Mouse (Mus musculus) frontal cortex, postnatal 10 days (tissue): ENCODE data around the gene Pole3.

Experiments
- DNase-seq, 2 experiments: peaks; one replicate each; pipeline ENCODE4 v3.0.0; 2022; ENCODE audit warnings: low spot score in 2 of 2, mixed read lengths in 1 of 2

The Pole3 gene

GRCm38 (mm10) chr4:62524651-62525488 is at the start of gene Pole3, which contains the start of gene 4933430I17Rik:
Gene Pole3 (minus strand): TSS chr4:62525068.
Gene 4933430I17Rik (plus strand): TSS chr4:62525369.
- DNase-seq, result peak; percentile 95 to 96

GRCm38 (mm10) chr4:62570029-62570428 is 45.2 kb upstream of the Pole3 start:
- no peak for DNase-seq

GRCm38 (mm10) chr4:62569603-62570002 is 44.7 kb upstream of the Pole3 start:
- no peak for DNase-seq

- no peak for DNase-seq
These were observed 43.5 kb upstream of the Pole3 start for GRCm38 (mm10) chr4:62568359-62568758.

GRCm38 (mm10) chr4:62567696-62568095 is 42.8 kb upstream of the Pole3 start:
- no peak for DNase-seq

GRCm38 (mm10) chr4:62566530-62566929 is 41.7 kb upstream of the Pole3 start:
- no peak for DNase-seq

- DNase-seq, result no peak
These were observed 37.1 kb upstream of the Pole3 start for GRCm38 (mm10) chr4:62562006-62562405.

GRCm38 (mm10) chr4:62561630-62562001 is 36.7 kb upstream of the Pole3 start:
- DNase-seq, result no peak

- peak; percentile 29 to 68 for DNase-seq
These were observed 36.2 kb upstream of the Pole3 start for GRCm38 (mm10) chr4:62560963-62561629.

- DNase-seq, result no peak
These were observed 35.0 kb upstream of the Pole3 start, which contains the start of gene Rgs3 for GRCm38 (mm10) chr4:62559797-62560329. Gene Rgs3 (plus strand): TSS chr4:62559847.

- DNase-seq, result no peak
These were observed 32.6 kb upstream of the Pole3 start for GRCm38 (mm10) chr4:62557436-62557835.

- DNase-seq, result no peak
These were observed 27.1 kb upstream of the Pole3 start for GRCm38 (mm10) chr4:62551966-62552365.

- no peak for DNase-seq
These were observed 19.9 kb upstream of the Pole3 start for GRCm38 (mm10) chr4:62544801-62545200.

- DNase-seq, result no peak
These were observed 18.9 kb upstream of the Pole3 start for GRCm38 (mm10) chr4:62543782-62544181.

- DNase-seq, result no peak
These were observed 16.9 kb upstream of the Pole3 start for GRCm38 (mm10) chr4:62541802-62542201.

GRCm38 (mm10) chr4:62533729-62534128 is 8.9 kb upstream of the Pole3 start:
- DNase-seq, result no peak

- DNase-seq, result no peak
These were observed 2.8 kb upstream of the Pole3 start for GRCm38 (mm10) chr4:62527655-62528054.

GRCm38 (mm10) chr4:62526256-62526655 is 1.4 kb upstream of the Pole3 start:
- DNase-seq, result no peak

GRCm38 (mm10) chr4:62525489-62525811 is 582 bp upstream of the Pole3 start:
- DNase-seq, result no peak

- DNase-seq, result no peak
These were observed 3.9 kb downstream of the Pole3 start for GRCm38 (mm10) chr4:62520892-62521400.

- DNase-seq, result peak; percentile 63 to 78
These were observed 5.0 kb downstream of the Pole3 start, which contains the start of gene Alad for GRCm38 (mm10) chr4:62519849-62520233. Gene Alad (minus strand): TSS chr4:62519918.

GRCm38 (mm10) chr4:62519122-62519848 is 5.6 kb downstream of the Pole3 start:
- no peak for DNase-seq
